Mouse (Mus musculus) cerebellum, adult 2 months (tissue): ENCODE measurements around the gene Noxa1.

Experiments
- CTCF ChIP-seq: fragments of 200-500 bp; IDR thresholded peaks from 2 replicates; pipeline ENCODE4 v1.5.1; 2011; ENCODE audit warnings: low read depth, mild to moderate bottlenecking, control low read depth, low read length, moderate library complexity, borderline replicate concordance; ENCODE audit not compliant: insufficient read depth
- POLR2A ChIP-seq: fragments of 200-500 bp; IDR thresholded peaks from 2 replicates; pipeline ENCODE4 v1.6.1; 2011; ENCODE audit warnings: low read length, control low read depth, borderline replicate concordance; ENCODE audit not compliant: insufficient read depth

- TF ChIP-seq CTCF (no peak), POLR2A (no peak)
These were observed 47.0 kb upstream of the Noxa1 start for GRCm38 (mm10) chr2:25141921-25142320.
